Mouse (Mus musculus): Measurements from ENCODE around the gene Pan2.

Pan2 gene

DNA sequence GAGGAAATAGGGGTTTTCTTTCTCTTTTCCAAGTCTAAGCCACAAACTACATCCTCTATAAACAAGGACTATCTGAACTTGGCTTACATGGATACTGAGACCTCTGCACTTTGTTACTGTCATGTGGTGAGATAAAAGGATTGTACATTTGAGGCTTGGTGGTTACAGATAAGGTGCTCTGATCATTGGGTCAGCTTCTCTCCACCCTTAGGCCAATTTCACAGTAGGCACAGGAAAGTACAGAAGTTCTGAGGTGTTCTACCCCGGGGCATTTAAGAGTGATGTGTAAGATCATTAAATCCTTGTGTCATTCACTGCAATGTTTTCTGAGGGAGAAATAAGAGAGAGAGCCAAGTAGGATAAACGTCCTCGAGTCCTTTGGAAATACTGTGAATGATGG is 33.5 kb downstream of the Pan2 start:
- DNase-seq (ENCODE audit: low read depth, low spot score), result no peak

DNA sequence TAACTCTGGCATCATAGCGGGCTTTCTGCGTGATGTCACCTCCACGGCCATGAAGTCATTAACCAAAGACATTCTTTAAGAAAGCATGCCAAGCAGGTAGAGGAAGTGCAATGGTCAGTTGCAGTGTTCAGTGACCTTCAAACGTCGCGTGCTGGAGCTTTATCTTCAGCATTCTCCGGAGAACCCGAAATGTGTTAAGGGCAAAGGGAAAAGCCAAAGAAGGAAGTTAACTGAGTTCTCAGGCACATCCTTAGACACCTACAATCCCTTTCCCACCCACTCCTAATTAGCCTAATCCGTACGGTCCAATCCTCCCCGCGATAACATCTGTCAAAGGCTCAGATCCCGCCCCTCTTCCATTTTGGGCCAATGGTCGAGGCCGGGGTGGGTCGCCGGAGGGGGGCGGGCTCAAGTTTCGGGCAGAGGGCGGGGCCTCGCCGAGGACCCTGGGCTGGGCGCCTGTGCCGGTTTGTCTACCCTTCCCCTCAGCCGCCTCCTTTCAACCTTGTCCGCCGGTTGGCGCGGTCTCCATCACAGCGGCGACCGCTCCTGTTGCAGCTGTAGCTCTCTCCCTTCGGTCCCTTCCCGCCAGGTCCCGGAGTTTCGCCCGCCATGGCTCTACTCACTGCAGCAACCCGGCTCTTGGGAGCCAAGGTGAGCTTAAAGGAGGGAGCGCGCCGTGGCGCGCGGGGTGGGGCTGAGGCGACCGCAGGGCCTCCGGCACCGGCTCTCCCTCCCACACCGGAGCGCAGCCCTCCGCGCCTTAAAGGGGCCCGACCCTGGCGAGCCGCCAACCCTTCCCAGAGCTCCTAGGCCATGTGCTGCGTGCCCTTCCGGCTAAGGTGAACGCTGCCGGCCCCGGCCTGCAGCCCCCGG is 34.4 kb downstream of the Pan2 start, which contains the start of gene Cs:
Cs (plus strand) TSS at position 429 of the 876 bp plus-strand sequence.
- DNase-seq (ENCODE audit: low read depth, low spot score), result peak; percentile 98

DNA sequence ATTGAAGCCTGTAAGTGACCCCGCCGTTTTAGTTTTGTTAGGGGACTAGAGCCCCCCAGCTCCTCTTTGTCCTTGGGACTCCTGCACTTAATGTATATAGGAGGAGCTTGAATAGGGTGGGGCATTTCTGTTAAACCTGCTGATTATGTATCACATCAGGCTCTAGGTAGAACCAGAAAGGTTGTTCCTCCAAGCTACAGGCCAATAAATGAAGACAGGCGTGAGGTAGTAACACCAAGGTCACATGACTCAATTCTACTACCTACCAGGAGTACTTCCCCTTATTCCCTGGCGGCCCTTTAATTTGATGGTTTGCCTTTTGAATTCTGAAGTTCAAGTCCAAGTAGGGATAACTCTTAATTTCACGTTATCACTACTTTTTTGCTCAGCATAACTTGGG is 35.3 kb downstream of the Pan2 start:
- DNase-seq (ENCODE audit: low read depth, low spot score), result no peak

DNA sequence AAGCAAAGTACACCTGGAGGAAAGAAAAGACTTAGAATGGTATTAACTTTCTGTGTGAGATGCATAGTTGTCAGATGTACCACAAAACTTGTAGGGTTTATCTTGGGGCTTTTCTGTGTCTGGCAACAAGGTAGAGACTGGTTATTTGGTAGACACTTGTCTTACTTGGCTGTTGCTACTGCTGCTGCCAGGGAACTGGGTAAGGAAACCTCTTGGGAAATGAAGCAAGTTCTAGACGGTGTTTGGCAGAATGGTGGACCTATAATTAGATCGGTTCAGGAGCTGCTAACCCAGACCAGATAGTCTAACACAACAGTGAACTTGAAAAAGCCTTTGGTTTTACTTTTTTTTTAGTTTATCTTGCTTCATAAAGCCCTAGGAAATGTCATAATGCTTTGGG is 35.8 kb downstream of the Pan2 start:
- no peak for DNase-seq (ENCODE audit: low read depth, low spot score)

DNA sequence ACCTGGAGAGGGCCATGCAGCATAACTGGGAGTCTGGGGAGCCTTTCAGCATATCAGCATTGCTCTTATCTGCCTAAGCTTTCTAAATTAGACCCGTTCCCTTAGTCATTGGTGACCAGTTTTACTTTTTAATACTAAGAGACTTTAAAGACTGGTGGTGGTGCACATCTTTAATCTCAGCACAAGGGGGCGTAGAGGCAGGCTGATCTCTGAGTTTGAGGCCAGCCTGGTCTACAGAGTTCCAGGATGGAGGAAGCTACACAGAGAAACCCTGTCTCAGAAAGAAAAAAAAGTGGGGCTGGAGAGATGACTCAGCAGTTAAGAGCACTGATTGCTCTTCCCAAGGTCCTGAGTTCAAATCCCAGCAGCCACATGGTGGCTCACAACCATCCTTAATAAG is 37.1 kb downstream of the Pan2 start:
- DNase-seq (ENCODE audit: low read depth, low spot score), result no peak

DNA sequence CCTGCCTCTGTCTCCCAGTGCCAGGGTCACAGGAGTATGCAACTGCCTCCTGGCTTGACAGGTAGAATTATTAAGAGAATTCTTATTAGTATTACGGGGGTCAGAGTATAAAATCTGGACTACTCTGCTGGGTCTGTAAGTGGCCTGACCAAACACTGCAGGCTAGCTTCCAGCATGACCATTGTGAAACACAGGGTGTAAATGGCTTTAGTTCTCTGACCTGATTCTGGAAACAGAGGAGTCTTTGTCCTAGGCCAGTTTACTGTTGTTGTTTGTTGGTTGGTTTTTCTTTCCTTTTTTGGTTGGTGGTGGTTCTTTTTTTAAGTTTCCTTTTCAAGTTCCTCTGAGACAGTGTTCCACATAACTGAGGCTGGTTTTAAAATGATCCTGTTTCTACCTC is 40.3 kb downstream of the Pan2 start:
- DNase-seq (ENCODE audit: low read depth, low spot score), result no peak

DNA sequence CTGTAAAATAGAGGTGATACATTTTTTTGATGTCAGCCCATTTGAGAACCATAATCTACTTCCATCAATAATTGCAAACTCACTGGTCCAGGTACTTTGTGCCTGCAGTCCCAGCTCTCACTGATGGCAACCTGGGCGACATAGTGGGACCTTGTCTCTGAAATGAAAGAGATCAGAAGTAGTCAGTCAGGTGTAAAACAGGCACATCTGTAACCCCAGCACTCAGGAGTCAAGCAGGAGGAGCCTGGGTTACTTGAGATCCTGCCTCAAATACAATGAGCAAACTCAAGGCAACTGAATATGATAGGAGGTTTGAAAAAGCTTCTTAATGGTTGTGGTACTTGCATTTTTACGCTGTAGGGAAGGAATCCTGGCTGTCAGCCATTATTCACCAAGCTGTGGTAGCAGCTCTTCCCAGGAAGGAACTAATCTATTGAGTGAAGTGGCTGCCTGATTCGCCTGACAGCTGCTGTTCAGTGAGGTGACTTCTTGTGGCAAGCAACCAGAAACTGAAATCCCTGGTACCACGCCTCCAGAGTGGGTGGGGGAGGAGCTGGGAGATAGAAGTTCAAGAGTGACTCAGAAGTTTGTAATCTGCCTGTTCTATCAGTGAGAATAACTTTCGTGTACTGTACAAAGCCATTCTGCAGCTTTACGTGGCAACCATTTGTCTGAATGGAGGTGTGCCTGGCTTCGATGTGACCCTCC is 41.6 kb downstream of the Pan2 start:
- peak; percentile 28 for DNase-seq (ENCODE audit: low read depth, low spot score)

DNA sequence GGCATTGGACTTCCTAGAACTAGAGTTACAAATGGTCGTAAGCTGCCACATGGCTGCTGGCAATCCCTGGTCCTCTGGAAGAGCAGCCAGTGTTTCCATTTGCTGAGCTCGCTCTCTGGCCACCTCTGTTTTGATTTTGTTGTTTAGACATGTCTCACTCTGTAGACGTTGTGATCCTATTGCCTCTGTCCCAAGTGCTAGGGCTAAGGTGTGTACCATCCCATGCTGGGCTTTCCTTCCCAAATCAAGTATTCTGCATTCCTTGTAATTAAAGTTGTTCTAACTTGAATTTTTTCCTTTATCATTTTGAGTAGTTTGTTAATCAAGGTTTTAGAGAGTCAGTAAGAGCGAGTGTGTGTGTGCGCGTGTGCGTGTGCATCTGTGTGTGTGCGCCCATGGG is 44.4 kb downstream of the Pan2 start:
- DNase-seq (ENCODE audit: low read depth, low spot score), result no peak

DNA sequence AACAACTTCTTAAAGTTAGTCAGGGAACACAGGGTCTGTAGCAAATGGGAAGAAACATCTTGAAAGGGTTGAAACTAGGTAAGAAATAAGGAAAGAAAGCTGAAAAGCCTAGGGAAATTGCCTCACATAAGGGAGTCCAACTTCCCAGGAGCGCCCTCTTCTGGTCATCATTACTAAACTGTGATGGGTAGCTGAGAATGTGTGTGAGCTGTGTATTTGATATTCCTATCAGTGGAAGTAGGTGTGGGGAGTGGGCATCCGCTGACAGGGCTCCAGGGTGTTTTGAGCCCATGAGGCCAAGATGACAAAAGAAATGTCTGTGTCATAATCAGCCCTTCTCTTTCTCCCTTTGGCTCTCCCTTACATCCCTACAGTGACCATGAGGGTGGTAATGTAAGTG is 55.7 kb downstream of the Pan2 start:
- peak; percentile 51 for DNase-seq (ENCODE audit: low read depth, low spot score)

DNA sequence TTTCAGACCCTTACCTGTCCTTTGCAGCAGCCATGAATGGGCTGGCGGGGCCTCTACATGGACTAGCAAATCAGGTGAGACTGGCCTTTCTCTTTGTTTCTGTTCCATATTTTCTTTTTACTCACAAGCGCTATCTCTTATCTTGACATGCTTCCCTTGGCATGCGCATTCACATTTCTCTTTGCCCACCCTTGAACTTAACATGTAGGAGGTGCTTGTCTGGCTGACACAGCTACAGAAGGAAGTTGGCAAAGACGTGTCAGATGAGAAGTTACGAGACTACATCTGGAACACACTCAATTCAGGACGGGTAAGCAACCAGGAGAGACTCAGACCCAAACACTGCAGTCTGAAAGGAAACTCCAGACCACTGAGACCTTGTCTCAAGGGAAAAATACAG is 56.1 kb downstream of the Pan2 start:
- no peak for DNase-seq (ENCODE audit: low read depth, low spot score)

DNA sequence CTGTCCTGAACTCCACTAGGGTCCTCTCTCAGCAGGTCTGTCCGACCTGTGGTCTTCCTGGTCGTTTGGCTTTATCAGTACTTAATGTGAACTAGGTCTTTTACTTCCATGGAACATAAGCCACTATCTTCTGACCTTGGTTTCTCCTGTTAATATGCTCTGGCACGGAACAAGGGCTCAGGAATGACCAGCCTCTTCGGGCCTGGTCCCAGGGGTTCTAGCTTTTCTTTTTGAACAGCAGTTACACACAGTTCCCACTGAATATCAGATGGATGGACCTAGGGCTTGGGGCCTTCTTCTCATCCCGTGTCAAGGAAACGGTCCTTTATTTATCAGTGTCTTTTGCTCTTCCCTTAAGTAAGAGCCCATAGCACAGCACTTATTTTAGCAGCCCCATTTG is 58.7 kb downstream of the Pan2 start:
- DNase-seq (ENCODE audit: low read depth, low spot score), result no peak

DNA sequence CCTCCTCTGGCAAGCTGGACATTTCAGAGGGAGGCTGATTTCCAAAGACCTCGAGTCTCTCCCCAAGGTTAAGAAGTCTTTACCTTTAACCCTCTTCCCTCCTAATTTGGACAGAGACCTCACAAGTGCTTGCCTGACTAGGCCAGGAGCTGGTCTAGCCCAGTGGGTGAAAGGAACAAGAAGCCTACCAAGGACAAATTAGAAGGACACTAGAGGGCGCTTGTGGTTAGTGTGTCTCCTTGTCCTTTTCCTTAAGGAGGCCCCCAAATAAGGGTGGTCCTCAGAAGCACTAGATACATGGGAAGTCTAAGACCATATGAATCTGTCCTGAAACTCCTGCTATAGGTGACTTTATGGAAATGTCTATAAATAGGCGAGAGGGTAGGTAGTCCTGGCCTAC is 59.4 kb downstream of the Pan2 start:
- DNase-seq (ENCODE audit: low read depth, low spot score), result peak; percentile 52

DNA sequence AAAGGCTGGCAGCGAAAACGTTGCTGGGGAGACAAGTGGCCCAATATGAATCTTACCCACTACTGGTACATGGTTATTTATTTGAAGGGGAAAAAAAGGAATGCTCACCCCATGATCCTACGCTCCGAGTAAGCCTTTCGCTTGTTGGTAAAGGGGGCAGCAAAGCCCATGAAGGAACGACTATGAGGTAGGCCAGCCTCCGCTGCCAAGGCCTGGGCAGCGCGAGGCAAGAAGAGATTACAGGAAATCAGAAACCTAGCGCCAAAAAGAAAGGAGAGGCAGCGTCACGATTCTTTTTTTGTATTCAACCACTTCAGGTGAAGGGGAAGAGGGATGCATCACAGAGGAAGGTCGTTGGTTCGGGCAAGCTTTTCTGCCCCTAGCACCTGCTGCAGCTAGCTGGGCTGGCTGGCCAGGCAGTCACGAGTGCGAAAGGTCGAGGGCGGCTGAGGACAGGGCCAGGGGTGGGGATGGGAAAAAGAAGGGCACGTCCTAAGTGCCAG is 64.8 kb downstream of the Pan2 start:
- DNase-seq (ENCODE audit: low read depth, low spot score), result no peak

DNA sequence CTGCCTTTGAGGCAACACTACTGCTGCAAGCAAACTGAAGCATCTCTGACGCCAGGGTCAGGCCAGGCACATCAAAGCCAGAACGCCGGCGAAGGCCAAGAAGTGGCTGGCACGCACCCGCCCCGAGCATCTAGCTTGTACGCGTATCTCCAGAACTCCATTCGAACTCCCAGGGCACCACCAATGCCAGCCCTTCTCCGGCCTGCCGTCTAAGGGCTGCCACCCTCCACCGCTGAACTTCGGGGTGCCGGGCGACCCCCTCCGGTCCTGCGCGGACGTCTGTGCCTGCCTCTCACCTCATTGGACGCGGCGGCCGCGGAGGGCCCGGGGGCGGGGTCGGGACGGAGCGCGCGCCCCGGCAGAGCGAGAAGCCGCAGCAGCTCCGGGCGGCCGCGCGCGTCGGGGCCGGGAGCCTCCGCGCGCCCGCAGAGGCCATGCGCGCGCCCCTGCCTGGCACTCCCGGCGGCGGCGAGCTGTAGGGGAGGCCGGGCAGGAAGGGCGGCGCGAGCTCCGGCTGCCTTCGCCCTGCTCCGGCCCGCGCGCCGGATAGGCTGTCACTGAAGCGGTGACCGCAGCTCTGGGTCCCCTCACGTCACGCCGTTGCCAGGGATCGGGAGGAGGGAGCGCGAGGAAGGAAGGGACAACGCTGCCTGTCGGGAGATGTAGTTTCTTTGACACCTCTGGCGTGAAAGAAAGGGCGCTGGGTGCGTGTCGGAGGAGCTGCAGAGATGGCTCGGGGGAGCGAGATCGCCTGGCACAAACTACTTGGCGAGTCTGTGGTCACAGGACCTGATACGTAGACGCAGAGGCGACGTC is 65.5 kb downstream of the Pan2 start, which contains the start of gene Coq10a:
Coq10a (minus strand) TSS at position 596 of the 816 bp plus-strand sequence.
- DNase-seq (ENCODE audit: low read depth, low spot score), result peak; percentile 92

DNA sequence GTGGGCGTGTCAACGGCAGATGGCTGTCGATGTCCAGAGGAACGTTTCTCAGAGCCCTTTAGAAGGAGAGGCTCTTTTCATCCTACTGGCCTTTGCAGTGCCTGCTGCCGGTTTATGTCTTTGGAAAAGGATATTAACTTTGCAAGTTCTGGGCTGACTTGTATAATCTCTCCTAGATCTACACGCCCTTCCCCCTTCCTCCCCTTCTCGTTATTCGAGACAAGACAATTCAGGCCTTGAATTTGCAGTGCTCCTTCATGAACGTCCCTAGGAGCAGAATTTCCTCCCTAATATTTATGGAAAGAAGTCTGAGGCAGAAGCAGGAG is 66.0 kb downstream of the Pan2 start:
- DNase-seq (ENCODE audit: low read depth, low spot score), result no peak

DNA sequence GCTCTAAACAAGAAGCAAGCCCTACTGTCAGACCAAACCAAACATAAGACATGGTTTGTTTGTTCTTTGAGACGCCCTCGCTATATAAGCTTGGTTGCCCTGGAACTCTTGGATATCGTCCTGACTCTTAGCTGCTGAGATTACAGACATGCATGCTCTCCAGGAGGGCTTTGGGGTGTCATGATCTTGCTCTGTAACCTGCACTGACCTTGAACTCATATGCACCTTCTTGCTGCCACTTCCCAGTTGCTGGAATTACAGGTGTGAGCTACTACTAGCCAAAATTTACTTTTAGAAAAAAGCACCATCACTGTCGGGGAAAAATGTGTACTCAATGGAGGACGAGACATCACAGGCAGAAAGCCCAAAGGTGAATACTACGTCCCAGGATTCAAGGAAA is 66.5 kb downstream of the Pan2 start:
- DNase-seq (ENCODE audit: low read depth, low spot score), result no peak

DNA sequence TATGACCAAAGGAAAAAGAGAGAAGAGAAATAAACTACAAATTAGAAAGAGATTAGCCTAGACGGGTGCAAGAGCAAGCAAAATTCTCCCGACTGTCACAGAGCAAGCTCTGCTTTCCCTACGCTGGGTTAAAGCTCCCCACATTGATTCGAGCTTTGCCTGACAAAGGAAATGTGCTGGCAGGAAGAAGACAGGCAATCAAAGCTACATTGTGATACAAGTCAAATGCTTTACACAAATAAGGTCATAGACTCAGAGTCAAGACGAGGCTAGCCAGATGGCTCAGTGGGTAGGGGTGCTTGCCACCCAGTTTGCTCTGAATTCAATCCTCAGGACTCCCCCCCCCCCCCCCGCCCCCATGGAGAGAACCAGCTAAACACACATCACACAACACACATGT is 66.9 kb downstream of the Pan2 start:
- no peak for DNase-seq (ENCODE audit: low read depth, low spot score)

DNA sequence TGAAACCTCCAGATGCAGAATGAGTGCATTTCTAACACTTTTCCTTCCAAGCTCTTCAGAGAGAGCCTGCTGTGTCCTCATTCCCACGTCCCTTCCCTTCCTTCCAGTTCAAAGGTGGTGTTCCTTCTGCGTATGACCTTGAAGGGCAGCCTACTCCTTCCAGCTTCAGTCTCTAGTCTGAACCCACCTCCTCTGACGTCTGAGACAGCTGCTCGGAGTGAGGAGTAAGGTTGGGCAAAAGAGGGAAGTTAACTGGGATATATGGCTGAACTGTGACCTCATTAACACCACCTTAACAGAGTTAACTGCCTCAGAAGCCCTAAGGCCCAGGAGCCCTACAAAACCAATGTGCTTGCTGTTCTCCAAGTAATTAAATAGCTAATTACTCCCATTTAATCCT is 67.5 kb downstream of the Pan2 start:
- no peak for DNase-seq (ENCODE audit: low read depth, low spot score)
